Mouse (Mus musculus) stomach, postnatal 0 days (tissue): ENCODE results near the gene Cnbp.

Experiments used
- CTCF ChIP-seq: IDR thresholded peaks from 2 replicates; pipeline ENCODE4 v1.5.1; 2016; ENCODE audit warnings: antibody characterized with exemption, low read depth, mild to moderate bottlenecking, moderate library complexity
- EP300 ChIP-seq: optimal IDR thresholded peaks from 2 replicates; pipeline ENCODE3; 2016; ENCODE audit warnings: antibody characterized with exemption

GRCm38 (mm10) chr6:87804036-87804435 lies 46.9 kb downstream of the Cnbp start:
- no peak for TF ChIP-seq EP300
- no peak for TF ChIP-seq CTCF
